Mouse (Mus musculus) heart, adult 11 months (tissue): ENCODE results near the gene Lyrm2.

Experiments used
- DNase-seq: peaks from one replicate; pipeline ENCODE4 v3.0.0; 2022

Lyrm2 gene

DNA sequence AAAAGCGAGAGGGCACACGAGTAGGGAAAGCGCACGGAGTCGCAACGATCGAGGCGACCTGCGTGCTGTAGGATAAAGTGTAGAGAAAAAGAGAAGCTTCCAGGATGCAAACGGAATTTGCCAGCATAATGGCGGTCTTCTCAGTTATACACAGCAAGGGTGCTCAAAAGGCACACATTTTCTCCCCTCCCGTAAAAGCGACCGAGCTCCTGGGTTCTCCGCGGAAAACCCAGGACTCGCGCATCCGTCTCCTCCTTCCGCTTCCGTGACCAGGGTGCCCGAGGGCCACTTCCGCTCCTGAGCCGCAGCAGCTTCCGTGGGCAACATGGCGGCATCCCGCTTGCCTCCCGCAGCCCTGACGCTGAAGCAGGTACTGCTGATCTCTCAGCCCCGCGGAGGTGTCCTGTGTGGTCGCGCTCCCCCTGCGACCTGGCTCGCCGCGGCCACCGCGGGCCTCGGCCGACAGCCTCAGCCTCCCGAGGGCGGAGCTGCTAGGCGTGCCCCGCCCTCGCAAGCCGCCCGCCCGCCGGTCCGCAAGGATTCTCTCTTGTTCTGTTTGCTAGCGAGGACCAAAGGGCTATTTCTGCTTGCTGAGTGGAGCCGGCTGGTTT, at the start of gene Lyrm2:
Lyrm2 (plus strand) TSS at position 288 of the 611 bp plus-strand sequence.
- peak; percentile 98 for DNase-seq

DNA sequence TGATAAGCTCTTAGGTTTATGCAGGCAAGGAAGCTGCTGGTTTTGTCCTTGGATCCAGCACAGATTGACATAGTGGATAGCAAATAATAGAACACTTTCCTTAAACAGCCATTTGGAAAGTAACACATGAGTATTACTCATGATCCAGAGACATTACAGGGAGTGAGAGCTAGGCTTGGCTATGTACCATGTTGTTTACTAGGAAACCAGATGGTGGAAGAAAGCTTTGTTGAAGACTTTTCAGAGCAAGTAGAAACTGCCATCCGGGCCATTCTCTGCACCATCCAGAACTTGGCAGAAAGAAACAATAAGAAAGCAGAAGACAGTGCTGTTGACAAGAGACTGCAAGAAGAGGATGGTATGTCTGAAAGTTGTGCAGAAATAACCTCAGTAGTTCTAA, 49.3 kb upstream of the Lyrm2 start:
- no peak for DNase-seq

DNA sequence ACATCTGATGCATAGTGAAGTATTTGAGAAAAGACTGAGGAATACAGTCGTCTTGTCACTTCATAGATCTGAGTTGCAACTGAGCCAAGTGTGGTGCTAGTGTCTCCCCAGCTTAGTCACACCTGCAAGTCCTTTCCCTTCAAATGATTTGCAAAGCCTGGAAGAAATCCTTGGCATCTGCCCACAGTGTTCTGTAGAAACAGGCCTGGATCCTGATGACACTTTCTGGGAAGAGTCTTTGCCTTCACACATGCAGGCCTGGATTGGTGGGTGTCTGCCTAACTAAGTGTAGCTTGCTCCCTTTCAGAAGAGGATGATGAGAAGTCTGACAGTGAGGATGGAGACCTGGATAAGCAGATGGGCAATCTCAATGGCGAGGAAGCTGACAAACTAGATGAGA, 42.6 kb upstream of the Lyrm2 start:
- no peak for DNase-seq

DNA sequence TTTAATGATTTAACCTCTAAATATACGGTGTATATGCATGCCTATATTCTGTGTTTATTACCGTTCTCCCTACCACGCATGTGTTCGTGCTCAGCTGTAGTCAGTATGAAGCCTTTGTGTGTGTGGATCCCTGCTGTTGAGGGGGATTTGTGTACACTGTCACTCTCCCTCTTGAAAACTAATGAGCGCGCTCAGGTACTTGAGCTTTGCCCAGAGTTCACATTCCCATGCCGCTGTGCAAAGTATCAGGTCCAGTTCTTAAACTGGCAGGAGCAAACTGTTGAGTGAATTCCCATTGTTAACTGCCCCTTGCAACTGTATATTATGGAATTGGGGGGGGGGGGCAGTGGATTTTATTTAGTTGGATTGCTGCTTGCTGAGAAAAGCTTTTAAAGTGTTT, 32.6 kb upstream of the Lyrm2 start:
- DNase-seq, result no peak

DNA sequence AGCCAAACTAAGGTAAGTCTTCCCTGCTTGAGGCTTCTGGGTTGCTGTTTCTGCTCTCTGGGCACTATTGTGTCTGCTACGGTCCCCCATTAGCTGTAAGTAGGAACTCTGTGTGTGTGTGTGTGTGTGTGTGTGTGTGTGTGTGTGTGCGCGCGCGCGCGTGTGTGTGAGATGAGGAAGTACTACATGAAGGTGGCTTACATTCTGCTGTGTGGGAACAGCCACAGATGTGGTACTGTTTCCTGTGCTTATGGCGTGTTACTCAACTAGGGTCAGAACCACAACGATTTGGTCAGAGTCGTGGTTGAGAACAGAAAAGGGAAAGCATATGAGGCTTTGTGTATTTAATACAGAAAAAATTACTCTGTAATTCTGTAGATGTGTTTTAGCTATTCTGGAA, 32.0 kb upstream of the Lyrm2 start:
- DNase-seq, result no peak

DNA sequence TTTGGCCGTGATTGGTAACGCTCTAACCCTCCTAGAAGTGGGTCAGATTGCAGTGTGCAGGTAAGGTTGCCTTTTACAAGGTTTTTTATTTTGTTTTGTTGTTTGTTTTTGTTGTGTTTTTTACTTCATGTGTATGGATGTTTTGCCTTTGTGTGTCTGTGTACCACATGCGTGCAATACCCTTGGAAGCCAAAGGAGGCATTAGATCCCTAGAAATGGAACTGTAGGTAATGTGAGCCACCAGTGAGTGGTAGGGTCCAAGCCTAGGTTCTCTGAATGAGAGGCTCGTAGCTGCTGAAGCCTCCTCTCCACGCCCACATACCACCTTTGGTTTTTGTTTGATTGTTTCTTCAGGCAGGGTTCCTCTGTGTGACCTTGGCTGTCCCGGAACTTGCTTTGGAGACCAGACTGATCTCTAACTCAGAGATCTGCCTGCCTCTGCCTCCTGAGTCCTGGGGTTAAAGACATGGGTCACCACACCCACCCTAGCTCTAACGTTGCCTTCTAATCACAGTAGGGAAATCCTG, 29.7 kb upstream of the Lyrm2 start:
- DNase-seq, result no peak

DNA sequence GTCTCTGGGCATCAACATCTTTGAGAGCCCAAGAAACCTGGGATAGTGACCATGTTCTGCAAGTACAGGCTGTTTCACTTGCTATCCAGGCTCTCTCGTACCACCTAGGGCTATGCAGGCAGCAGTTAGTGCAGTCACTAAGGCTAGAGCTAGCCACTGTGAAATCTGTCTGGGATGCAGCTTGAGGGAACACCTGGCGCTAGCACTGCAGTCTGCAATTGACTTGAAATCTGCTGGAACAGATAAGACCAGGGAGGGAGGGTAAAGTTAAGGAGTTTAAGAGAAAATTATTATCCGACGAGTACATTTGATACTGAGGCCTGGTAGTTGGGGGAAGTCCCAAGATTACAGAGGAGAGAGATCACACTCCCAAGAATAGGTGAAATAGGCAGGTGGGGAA, 20.1 kb upstream of the Lyrm2 start:
- no peak for DNase-seq

DNA sequence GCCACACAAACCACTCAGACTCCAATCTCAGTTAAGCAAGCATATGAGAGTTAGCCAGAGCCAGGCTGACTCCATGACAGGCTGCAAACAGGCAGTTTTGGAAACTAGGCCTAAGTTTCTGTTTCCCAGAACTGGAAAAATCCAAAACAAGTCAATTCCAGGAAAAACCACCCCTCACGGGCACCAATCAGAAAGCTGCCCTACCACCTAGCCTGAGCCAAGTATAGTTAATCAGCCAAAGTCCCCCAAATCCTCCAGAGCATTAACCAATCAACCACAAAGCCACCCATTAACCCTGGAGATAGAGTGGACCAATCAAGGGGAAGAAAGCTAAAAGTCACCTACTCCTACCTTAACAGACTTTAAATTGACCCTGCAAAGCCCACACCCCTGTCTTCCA, 12.9 kb upstream of the Lyrm2 start:
- DNase-seq, result no peak

DNA sequence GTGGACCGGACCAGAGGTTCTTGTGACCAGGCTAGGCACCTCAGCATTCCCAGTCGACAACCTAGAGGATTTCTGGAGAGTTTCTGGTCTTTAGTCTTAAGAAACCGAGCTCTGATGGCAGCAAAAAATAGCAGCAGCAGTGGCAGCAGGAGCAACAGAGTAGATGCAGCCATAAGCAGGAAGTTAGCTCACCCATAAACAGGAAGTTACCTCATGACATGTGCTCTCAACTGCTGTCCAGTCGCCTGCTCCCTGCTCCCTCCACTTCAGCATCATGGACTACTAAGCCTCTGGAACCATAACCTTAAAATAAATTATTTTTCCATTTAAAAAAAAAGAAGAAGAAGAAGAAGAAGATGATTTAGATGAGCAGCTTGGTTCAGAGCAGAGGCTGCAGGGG, 11.0 kb upstream of the Lyrm2 start:
- peak; percentile 75 for DNase-seq

DNA sequence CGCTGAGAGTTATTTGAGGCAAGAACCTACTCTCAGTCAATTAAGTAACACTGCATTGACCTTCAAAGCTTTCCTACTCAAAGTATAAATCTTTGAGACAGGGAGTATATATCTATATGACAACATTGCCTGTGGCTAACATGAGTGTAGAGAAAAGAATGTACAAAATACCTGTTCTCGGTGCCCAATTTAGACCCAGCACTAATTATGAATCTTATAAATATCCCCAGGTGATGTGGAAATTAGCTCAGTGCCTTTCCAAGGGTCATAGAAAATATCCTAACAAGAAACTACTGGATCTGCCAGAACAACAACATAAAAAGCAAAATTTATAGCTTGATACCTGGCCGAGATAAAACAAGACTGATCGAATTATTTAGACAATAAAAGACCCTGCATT, 1.1 kb upstream of the Lyrm2 start:
- no peak for DNase-seq

DNA sequence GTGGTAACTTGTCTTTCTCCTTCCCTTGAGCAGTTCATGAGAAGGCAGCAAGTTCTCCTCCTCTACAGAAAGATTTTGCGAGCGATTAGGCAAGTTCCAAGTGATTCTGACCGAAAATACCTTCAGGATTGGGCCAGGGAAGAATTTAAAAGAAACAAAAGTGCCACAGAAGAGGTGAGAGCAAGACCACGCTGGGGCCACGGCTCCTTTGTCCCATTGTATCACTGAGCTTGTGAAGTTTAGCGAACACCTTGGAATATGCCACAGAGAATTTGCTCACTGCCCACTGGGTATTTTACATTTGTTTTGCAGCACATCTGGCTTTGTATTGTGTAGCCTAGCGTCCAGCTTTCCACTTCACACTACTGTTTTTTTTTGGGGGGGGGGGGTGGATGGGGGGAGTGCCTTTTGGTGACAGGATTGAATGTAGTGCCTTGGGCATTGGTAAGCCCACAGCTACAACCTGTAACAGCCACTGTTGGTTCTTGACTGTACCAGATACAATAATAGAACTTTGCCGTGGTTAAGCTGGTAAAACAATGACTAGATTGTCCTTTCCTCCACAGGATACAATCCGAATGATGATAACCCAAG, 621 bp downstream of the Lyrm2 start:
- no peak for DNase-seq

DNA sequence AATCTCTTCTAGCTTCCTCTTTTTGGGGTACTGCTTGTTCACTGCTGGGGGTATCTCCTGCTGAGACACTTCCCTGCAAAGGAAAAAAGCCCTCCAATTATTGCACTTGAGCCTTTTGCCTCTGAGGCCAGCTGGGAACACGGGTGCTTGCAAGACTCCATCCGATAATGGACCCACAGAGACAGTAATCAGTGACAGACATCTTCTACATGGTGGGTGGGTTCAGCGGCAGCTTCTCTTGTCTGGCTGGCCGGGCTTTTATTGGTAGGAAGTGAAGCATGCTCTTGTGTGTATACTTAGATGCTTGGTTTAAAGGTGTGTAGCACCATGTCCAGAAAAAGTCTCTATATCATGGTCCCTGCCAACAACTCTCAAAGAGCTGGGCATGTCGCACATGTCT, 17.4 kb downstream of the Lyrm2 start:
- no peak for DNase-seq

DNA sequence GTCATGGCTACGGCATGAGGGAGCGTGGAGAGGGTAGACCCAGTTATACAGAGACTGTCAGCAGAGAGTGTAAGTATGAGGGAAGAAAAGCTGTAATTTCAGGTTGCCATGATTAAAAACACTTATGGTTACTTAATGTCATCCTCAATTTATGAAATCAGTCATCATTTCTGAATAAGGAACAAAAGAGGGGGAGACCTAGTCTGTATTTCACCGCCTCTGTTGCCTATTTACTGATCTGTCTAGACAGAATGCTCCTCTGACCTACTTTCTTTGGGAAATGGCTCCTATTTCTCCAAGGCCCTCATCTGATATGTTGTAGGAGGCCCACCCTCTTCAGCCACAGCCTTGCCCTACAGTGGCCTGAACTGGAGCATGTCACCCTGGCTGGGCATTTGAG, 20.6 kb downstream of the Lyrm2 start:
- no peak for DNase-seq

DNA sequence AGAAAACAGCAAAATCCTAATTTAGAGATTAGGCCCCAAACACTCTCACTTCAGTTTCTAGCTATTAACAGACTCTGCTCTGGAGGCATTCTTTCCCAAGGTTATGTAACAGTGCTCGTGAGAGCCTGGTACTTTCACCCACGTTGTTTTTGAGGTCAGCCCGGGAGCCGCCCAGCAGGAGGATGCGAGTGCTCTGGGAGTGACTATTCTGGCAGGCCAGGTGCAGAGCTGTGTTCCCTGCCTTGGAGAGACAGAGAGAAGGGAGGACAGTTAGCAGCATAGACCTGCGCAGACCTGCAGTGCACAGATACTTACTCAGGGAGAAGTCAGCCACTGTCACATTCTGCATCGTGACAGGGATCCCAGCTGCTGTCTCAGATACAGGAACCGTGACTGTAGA, 24.2 kb downstream of the Lyrm2 start:
- no peak for DNase-seq

DNA sequence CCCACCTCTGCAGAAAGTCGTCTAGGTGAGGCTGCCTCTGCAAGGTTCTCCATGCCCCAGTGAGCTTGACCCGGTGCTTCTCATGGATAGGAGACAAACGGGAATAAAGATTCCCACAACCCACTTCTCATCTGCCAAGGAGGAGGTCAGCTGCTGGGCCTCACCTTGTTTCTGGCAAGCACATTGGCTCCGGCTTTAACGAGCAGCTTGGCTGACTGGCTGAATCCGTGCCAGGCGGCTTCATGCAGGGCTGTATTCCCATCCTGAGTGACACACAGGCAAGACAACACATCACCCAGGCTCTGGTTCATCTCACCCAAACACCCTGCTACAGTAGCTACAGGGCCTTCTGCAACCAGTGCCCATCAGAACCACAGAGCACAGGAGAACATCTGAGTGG, 26.9 kb downstream of the Lyrm2 start:
- peak; percentile 94 for DNase-seq

DNA sequence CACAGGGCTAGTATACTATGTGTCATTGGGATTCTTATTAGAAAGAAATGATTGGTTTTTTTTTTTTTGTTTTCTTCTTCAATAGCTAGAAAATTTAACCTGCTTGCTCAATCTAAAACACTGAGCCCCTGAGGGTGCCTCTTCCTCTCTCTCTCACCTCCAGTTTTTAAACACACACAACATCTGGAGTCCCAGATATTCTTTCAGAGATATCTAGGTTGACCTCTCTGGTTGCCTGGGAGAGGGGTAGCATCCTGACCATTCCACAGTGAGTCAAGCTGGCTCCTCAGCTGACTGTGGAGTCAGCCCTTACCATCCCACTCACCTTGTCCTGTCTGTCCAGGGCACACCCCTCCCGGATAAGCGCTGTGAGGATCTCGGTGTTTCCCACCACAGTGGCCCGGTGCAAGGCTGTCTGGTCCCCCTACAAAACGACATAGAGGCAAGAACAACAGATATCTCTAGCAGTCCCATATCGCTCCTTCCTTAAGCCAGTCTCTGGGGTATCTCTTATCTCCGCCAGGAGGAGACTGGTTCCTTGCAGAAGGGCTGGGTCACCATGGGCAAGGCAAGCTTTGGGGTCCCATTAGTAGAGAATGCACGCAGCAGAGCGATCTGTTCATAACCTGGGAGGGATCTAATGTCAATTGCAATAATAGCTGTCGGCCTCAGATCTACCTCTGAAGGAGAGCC, 28.5 kb downstream of the Lyrm2 start:
- DNase-seq, result no peak

DNA sequence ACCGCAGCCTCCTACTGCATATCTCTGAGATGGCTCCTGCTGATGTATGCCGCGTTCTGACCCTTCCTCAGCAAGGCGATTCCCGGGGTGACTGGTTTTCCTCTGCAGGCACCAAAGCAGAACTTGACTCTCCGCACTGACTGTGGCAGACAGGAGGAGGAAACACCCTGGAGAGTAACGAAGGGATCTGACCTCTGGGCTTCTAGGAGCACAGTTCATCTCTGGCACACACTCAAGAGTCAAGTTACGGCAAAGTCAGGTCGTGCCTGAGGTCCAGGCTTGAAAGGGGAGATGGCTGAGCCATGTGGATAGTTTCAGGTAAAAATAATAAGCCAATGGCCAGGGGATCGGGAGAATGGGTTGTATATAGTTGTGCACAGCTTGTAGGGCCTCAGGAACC, 29.3 kb downstream of the Lyrm2 start:
- no peak for DNase-seq

DNA sequence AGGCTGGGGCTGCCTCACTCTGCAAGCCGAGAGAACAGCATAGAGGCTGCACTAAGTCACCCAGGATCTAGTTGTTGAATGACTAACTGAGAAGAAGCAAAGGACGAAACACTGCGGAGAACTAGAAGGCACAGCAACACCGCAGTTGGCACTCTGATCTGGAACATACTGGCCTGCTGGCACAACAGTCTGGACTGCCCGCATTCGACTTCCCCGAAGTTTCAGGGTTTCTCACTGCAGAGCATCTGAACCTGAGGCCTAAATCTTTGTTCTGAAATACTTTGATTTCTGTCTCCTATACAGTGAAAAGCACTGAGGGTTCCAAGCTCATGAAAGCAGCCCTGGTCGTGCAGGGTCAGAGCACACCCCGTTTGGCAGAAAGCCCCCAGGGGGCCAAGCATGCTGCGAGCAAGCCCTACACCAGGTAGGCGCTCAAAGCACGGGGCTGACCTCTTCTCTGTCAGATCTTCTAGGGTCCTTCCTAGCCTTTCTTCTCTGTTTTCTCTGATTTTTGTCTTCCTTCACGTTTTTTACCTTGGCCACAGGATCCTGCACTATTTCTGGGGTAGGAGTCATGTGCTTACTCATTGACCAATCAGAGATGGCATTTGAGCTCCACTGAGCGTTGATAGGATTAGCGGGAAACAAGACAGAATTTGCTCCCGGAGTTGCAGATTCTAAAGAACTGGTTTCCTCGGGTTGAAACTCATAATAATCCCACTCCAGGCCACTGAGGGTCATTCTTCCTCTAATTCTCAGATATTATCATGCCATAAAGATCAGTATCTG, 33.6 kb downstream of the Lyrm2 start:
- no peak for DNase-seq

DNA sequence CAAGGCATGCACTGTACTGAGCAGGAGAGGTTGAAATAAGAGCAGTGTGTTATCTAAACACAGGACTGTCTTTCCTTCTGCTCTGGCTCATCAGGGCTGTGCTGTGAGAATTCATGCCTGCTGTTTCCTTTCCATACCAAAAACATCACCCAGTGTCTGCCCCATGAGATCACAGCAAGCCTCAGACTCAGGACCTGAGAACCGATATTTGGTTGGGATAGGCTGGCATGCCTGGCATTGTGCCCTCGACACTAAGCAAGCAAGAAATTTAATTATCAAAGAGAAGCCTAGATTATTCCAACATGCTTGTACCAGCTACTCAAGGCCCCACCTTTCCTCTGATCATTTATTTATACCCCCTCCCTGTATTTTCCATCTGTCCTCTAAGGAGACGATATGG, 34.5 kb downstream of the Lyrm2 start:
- no peak for DNase-seq

DNA sequence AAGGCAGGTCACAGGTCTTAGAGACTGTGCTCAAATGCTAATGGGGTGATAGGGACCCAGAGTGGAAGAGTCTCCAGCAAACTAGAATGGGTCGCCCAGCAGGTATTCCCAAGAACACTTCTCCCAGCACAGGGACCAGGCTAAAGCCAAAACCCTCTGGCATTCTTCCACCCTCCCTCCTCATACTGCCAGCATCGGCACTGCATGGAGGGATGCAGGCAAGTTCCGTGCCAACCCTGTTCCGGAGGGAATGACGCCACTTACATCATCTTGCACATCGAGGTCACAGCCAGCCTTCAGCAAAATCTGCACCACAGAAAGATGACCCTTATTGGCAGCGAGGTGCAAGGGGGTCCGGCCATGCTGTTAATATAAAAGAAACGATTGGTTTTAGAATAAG, 36.0 kb downstream of the Lyrm2 start:
- DNase-seq, result no peak

DNA sequence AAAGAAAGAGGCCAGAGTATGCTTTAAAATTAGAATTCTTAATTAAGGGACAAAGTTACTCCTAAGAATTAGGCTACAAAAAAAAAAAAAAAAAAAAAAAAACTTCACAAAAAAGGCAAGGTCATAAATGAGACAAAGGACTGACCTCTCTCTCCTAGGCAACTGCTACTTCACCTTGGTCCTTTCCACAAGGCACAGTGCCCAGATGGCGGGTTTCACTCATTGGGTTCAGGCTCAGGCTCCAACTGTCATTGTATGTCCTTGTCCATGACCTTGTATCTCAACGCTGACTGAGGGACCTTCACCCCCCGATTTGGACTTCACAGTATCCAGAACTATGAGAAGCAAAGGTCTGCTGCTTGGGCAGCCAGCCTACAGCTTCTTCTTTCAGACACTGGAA, 38.3 kb downstream of the Lyrm2 start:
- DNase-seq, result no peak
